Mouse (Mus musculus) left cerebral cortex, adult 6 months (tissue): ENCODE data around the gene Gstm6. TPM values are rescaled to one million over a fixed set of nuclear protein-coding genes. Genes with fewer than 3 reads are reported as not detected.

Experiments
- long read RNA-seq, 2 experiments: library from polyadenylated mRNA; unstranded; transcript quantifications; one replicate each; pipeline ENCODE4 v2.0.0; 2019 to 2020
- polyA plus RNA-seq: library from polyadenylated mRNA; unstranded; fragments of <200 nt; fragmentation: Nextera tagmentation; gene quantifications from 2 replicates; pipeline ENCODE4 v1.2.3, GENCODE M21; 2021

Gstm6 gene
- 6.7 and 7.0 TPM in 2 replicates for polyA plus RNA-seq
- long read RNA-seq, experiment 1, transcript Gstm6-205 (8 exons, 1,153 nt): major isoform, 5 of 11 reads
- long read RNA-seq, experiment 1, partial matches to known transcripts: 4 of 11 reads
- long read RNA-seq, experiment 1, other reads (novel, unspliced or antisense): 2 of 11 reads
- long read RNA-seq, experiment 2, partial matches to known transcripts: 2 of 12 reads
- long read RNA-seq, experiment 2, other reads (novel, unspliced or antisense): 6 of 12 reads

DNA sequence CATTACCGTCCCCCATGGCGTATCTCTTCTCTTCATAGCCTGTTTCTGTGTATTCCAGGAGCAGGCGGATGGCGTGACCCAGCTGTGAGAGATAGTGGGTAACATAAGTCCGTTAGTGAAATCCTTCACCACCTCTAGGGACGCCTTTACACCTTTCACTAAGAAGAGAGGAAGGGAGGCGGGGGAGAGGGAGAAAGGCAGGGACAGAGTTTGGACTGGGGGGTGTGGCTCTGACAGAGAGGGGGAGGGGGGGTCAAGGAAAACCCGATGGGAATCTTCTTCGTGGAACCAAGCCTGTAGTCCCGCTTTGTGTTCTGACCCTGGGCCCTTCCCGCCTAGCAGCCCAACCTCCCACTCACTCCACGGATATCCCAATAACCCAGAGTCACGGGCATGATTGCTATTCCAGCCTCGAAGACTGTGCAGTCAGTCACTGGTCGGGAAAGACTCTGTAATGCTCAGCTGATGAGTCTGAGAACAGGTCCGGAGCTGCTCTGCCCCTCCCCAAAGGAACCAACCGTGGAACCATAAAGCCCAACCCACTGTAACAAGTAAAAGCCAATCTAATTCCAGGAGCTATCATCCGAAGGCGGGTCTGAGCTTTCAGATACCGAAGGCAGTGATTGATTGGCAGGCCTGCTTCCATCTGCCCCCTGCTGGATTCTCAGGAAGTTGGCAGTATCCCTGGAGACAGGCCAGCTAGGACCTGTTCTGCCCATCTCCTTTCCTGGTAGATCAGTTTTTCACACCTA lies at the start of gene Gstm6:
Gstm6 (minus strand) TSS at position 511 of the 752 bp plus-strand sequence.

DNA sequence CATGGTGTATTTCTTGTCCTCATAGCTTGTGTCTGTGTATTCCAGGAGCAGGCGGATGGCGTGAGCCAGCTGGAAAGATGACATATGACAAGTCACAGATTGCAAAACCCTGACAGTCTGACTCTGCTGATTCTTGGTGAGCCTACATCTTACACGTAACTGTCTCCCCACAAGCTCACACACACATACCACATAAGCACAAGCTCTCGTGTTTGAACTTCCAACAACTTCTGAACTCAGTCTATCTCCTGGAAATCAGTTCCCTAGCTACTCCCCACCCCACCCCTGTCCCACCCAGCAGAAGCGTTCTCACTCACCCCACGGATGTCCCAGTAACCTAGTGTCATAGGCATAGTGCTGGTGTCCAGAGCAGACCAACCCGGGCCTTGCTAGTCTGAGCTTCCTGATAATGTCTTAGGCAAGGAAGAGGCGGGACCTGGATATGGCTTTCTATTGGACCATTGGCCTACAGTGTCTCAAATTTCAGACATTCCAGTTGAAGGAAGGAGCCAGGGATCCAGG lies 42.6 kb upstream of the Gstm6 start, which contains the start of gene Gstm2:
Gstm2 (minus strand) TSS at position 413 of the 522 bp plus-strand sequence.

DNA sequence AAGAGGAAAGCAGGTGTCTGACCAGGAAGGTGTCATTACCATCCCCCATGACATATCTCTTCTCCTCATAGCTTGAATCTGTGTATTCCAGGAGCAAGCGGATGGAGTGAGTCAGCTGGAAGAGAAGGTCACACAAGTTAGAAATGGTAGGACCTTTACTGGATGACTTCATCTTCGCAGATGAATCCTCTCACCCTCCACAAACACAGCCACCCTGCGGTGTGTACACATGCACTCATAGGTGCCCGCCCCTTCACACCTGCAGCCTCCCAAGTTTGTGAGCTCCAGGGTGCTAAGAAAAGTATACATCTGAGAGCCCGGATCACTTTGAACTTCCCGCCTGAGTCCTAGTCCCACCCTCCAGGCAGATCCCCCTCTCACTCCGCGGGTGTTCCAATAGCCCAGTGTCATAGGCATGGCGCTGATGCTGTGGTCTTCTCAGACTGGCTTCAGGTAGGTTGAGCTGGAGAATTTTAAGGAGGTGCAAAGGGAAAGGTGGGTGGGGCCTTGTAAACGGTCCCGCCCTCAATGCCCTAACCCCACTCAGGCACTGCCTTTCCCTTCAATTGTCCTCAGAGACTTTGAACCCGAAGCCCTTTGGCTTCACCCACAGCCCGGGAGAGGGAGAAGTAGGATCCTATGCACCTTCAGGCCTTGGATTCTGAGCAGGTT lies 25.3 kb upstream of the Gstm6 start, which contains the start of gene Gstm3:
Gstm3 (minus strand) TSS at position 560 of the 672 bp plus-strand sequence.

DNA sequence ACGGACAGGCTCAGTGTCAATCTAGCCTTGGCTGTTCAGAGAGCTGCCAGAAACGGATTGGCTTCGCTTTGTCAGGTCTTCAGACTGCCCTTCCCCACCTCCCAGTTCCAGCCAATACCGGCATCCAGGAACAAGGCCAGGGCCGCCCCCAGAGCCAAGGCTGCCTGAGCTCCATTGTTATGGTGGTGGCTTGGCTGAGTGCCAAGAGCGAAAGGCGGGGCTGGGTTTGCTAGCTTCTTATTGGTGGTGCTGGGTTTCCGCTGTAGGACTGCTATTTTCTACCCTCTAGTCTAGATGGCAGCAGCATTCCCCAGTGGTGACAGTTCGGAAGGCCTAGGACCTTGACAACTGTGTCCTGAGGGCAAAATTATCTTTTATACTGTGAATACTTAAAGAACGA lies 11.9 kb downstream of the Gstm6 start, which contains the start of gene Gstm7:
Gstm7 (minus strand) TSS at position 148 of the 400 bp plus-strand sequence.

DNA sequence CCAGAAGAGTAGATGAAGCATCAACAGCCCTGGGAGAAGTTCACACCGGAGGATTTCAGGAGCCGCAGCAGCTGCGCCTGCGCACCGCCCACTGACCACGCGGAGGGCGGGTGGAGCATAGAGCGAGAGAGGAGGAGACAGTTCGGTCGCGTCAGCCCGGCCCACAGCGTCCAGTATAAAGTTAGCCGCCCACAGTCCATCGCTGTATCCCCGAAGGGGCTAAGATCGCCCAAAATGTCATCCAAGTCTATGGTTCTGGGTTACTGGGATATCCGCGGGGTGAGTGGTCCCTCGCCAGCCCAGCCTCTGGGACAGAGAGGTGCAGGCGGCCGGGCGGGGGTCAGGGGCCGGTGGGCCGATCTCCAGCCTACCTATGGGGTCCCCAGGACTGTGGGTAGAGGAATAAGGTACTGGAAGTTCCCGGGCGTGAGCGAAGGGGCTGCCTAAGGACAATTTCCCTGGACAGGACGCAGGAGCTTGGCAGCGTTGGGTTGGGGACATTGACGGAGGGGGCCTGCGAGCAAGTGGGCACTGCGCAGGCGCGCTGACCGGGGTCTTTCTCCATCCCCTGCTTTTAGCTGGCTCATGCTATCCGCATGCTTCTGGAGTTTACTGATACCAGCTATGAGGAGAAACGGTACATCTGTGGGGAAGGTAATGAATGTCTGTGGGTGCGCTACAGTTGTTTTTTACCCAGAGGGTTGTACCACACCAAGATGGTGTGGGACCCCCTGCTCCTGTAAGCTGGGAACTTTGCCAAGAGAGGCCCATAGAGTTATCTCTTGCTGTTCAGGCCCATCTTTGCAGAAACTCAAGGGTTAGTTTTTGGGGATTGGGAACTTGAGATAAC lies 47.6 kb downstream of the Gstm6 start, which contains the start of gene Gstm5:
Gstm5 (plus strand) TSS at position 102 of the 850 bp plus-strand sequence.

Other genes with a start within 250 kb of the Gstm6 start
- gene Ahcyl1, start 247.2 kb downstream of the Gstm6 start, polyA plus RNA-seq: 64.2 and 68.1 TPM in 2 replicates
- gene Csf1, start 183.3 kb downstream of the Gstm6 start, polyA plus RNA-seq: 2.2 and 3.8 TPM in 2 replicates
- not detected in 2 replicates for gene Eps8l3, start 66.5 kb downstream of the Gstm6 start, polyA plus RNA-seq
- gene Gstm5, start 47.9 kb downstream of the Gstm6 start, polyA plus RNA-seq: 302 and 421 TPM in 2 replicates
- 32.2 and 40.5 TPM in 2 replicates for gene Gstm7, start 11.9 kb downstream of the Gstm6 start, polyA plus RNA-seq
- gene Gstm3, start 25.5 kb upstream of the Gstm6 start, polyA plus RNA-seq: not detected in 2 replicates
- gene Gstm2, start 42.7 kb upstream of the Gstm6 start, polyA plus RNA-seq: 4.3 and 5.4 TPM in 2 replicates
- 444 and 459 TPM in 2 replicates for gene Gstm1, start 74.2 kb upstream of the Gstm6 start, polyA plus RNA-seq
- 17.6 and 19.8 TPM in 2 replicates for gene Gstm4, start 101.1 kb upstream of the Gstm6 start, polyA plus RNA-seq
- 19.0 and 24.4 TPM in 2 replicates for gene Ampd2, start 142.9 kb upstream of the Gstm6 start, polyA plus RNA-seq
- gene Gnat2, start 149.0 kb upstream of the Gstm6 start, polyA plus RNA-seq: 0.16 TPM in 1 of 2 replicates, not detected in the other
- gene Gnai3, start 202.4 kb upstream of the Gstm6 start, polyA plus RNA-seq: 15.2 and 20.7 TPM in 2 replicates
- gene Gpr61, start 211.1 kb upstream of the Gstm6 start, polyA plus RNA-seq: 4.2 and 6.9 TPM in 2 replicates
- gene Amigo1, start 242.6 kb upstream of the Gstm6 start, polyA plus RNA-seq: 7.0 and 28.0 TPM in 2 replicates